Comparison of ENCODE assay signal across 8 mouse cellular contexts in the genomic region with DNA sequence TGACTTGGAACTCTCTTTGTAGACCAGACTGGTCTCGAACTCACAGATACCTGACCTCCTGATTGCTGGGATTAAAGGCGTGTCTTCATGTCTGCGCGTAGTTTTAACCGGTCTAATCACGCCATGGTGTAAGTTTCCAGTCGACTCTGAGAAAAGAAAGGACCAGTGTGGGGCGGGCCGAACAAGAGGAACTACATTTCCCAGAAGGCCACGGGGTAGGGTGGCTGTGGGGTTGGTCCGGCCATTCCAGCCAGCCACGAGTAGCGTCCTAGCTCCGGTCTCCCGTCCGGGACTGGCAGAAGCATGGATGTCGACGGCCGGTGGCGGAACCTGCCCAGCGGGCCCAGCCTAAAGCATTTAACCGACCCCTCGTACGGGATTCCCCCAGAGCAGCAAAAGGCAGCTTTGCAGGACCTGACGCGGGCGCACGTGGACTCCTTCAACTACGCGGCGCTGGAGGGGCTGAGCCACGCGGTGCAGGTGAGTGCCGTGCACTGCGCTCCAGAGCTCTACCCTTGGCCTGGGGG. TPM values are rescaled to one million over a fixed set of nuclear protein-coding genes. Genes with fewer than 3 reads are reported as not detected.
DNase-seq lines count a peak whose midpoint lies in the region; ATAC-seq and TF ChIP-seq lines count a peak whose summit lies in the region.

Polr1b (plus strand) TSS at position 212 of the 527 bp plus-strand sequence.

- H3K27ac ChIP-seq in forebrain, embryonic 16.5 days (ENCODE audit: low read length): 0 out of 2 replicates have a peak within 1 kb of the TSS, but pooled peaks have one; percentile 9
- H3K27ac ChIP-seq in layer of hippocampus, adult 2 months: peak within 1 kb of the TSS; percentile 69; the same call in 1 of the 2 replicates
- peak within 1 kb of the TSS; percentile 30; the same call in 1 of the 2 replicates for H3K27ac ChIP-seq in lung, embryonic 14.5 days (ENCODE audit: low read depth)
- no peak within 1 kb of the TSS for H3K27ac ChIP-seq in olfactory bulb, adult 2 months (ENCODE audit: insufficient read depth, low read depth, low read length)
- no peak within 1 kb of the TSS for H3K27ac ChIP-seq in thymus, adult 2 months (ENCODE audit: control insufficient read depth, insufficient read depth, low read length)

- intact Hi-C loops in heart, postnatal 36 days (cut with DNase I): loop anchor here (1.0 kb wide), 1 partner anchor 28 kb away; the partner anchor contains the start of gene Chchd5

- no peaks in the 10 kb centered on the region; the same call in 1 of the 2 replicates for H3K27me3 ChIP-seq in G1E (ENCODE audit: insufficient read depth, low read length)
- H3K27me3 ChIP-seq in forebrain, embryonic 16.5 days (replicated peaks; ENCODE audit: control insufficient read depth, insufficient read depth, low read length): no peaks in the 10 kb centered on the region
- no peaks in the 10 kb centered on the region for H3K27me3 ChIP-seq in lung, embryonic 14.5 days (ENCODE audit: insufficient read depth, low read length)
- H3K27me3 ChIP-seq in thymus, adult 2 months (ENCODE audit: control insufficient read depth, insufficient read depth, low read length): no peaks in the 10 kb centered on the region

- DNase-seq in G1E (ENCODE audit: low spot score): peak; percentile 97
- DNase-seq in cerebellum, adult 18-20 months: peak; percentile 91 to 96
- DNase-seq in heart, postnatal 36 days: peak; percentile 87 to 88
- DNase-seq in layer of hippocampus, adult 2 months (ENCODE audit: low spot score in 2 of 2): peak; percentile 91 to 95
- peak; percentile 96 for DNase-seq in lung, embryonic 14.5 days
- peak; percentile 87 for DNase-seq in thymus, adult 2 months

- TF ChIP-seq POLR2A in olfactory bulb, adult 2 months (IDR thresholded peaks at IDR 0.05; ENCODE audit: insufficient read depth, low read depth, low read length): peak; percentile 42; the same call in 1 of the 2 replicates
- no peak for TF ChIP-seq POLR2A in thymus, adult 2 months (IDR thresholded peaks at IDR 0.05; ENCODE audit: control insufficient read depth, extremely low read depth, insufficient read depth, low read length, poor library complexity)

- peaks cover 24% of the 10 kb centered on the region for H3K4me1 ChIP-seq in G1E (ENCODE audit: insufficient read depth, low read depth, low read length)
- peaks cover 9% of the 10 kb centered on the region for H3K4me1 ChIP-seq in forebrain, embryonic 16.5 days (replicated peaks; ENCODE audit: control insufficient read depth, insufficient read depth, low read length)
- no peaks in the 10 kb centered on the region for H3K4me1 ChIP-seq in lung, embryonic 14.5 days (ENCODE audit: insufficient read depth)
- H3K4me1 ChIP-seq in olfactory bulb, adult 2 months (ENCODE audit: control insufficient read depth, insufficient read depth, low read length): peaks cover 4% of the 10 kb centered on the region; the same call in 1 of the 2 replicates
- peaks cover 4% of the 10 kb centered on the region for H3K4me1 ChIP-seq in thymus, adult 2 months (replicated peaks; ENCODE audit: control insufficient read depth, insufficient read depth, low read length)

- H3K9me3 ChIP-seq in G1E (replicated peaks): no peaks in the 10 kb centered on the region
- no peaks in the 10 kb centered on the region for H3K9me3 ChIP-seq in forebrain, embryonic 16.5 days (ENCODE audit: control insufficient read depth, low read length)
- H3K9me3 ChIP-seq in lung, embryonic 14.5 days (ENCODE audit: low read depth, low read length): no peaks in the 10 kb centered on the region

- WGBS in forebrain, embryonic 16.5 days: under 1% methylated on average over 35 of the region's 35 CpGs
- WGBS in lung, embryonic 14.5 days: under 1% methylated on average over 35 of the region's 35 CpGs
- WGBS in olfactory bulb, adult 2 months: under 1% methylated on average over 35 of the region's 35 CpGs
- under 1% methylated on average over 35 of the region's 35 CpGs for WGBS in thymus, adult 2 months

- peaks cover 38% of the 10 kb centered on the region for H3K36me3 ChIP-seq in G1E (replicated peaks)
- H3K36me3 ChIP-seq in forebrain, embryonic 16.5 days (ENCODE audit: control insufficient read depth, insufficient read depth): peaks cover 9% of the 10 kb centered on the region
- peaks cover 32% of the 10 kb centered on the region for H3K36me3 ChIP-seq in lung, embryonic 14.5 days (ENCODE audit: insufficient read depth)
- 0 out of 2 replicates have a peak, but pooled peaks cover 3% of the 10 kb centered on the region for H3K36me3 ChIP-seq in thymus, adult 2 months (ENCODE audit: control insufficient read depth, insufficient read depth, low read length)

- H3K9ac ChIP-seq in forebrain, embryonic 16.5 days (replicated peaks; ENCODE audit: low read depth, low read length): peak within 1 kb of the TSS; percentile 72
- peak within 1 kb of the TSS; percentile 78 for H3K9ac ChIP-seq in lung, embryonic 14.5 days

- peak within 1 kb of the TSS; percentile 64 for H3K4me2 ChIP-seq in forebrain, embryonic 16.5 days (ENCODE audit: low read length)
- peak within 1 kb of the TSS; percentile 75 for H3K4me2 ChIP-seq in lung, embryonic 14.5 days

- H3K4me3 ChIP-seq in G1E (ENCODE audit: low read depth, low read length): peak within 1 kb of the TSS; percentile 94
- peak within 1 kb of the TSS; percentile 84 for H3K4me3 ChIP-seq in forebrain, embryonic 16.5 days (replicated peaks; ENCODE audit: low read length)
- peak within 1 kb of the TSS; percentile 66 for H3K4me3 ChIP-seq in layer of hippocampus, adult 2 months
- H3K4me3 ChIP-seq in lung, embryonic 14.5 days (ENCODE audit: low read depth, low read length): peak within 1 kb of the TSS; percentile 80
- peak within 1 kb of the TSS; percentile 91 for H3K4me3 ChIP-seq in olfactory bulb, adult 2 months (ENCODE audit: insufficient read depth, low read depth, low read length)
- peak within 1 kb of the TSS; percentile 98 for H3K4me3 ChIP-seq in thymus, adult 2 months (ENCODE audit: control insufficient read depth, insufficient read depth, low read length)

- peak; percentile 94 for ATAC-seq in G1E (ENCODE audit: extremely low read depth, insufficient number of reproducible peaks, low FRiP score, poor library complexity, severe bottlenecking)
- peak; percentile 99 for ATAC-seq in forebrain, embryonic 16.5 days
- ATAC-seq in lung, embryonic 14.5 days (ENCODE audit: insufficient read depth): peak; percentile 100

- no peak for TF ChIP-seq CTCF in G1E (IDR thresholded peaks at IDR 0.05; ENCODE audit: low read depth, low read length)
- TF ChIP-seq CTCF in layer of hippocampus, adult 2 months (conservative IDR thresholded peaks at IDR 0.05): no peak
- TF ChIP-seq CTCF in lung, embryonic 14.5 days (IDR thresholded peaks at IDR 0.05; ENCODE audit: low read depth): no peak
- no peak for TF ChIP-seq CTCF in olfactory bulb, adult 2 months (IDR thresholded peaks at IDR 0.05; ENCODE audit: insufficient read depth, low read depth, low read length)
- TF ChIP-seq CTCF in thymus, adult 2 months (IDR thresholded peaks at IDR 0.05; ENCODE audit: borderline replicate concordance, control insufficient read depth, extremely low read depth, insufficient read depth, low read length, poor library complexity): peak; percentile 50; the same call in 1 of the 2 replicates

RNA-seq across cellular contexts. Expression of gene Polr1b, which starts in this region (rescaled TPM):
- 29.3 and 40.5 TPM in 2 replicates for total RNA-seq in G1E (2014; fragmentation: Nextera tagmentation)
- total RNA-seq in G1E (2017): 40.0 and 42.6 TPM in 2 replicates
- polyA plus RNA-seq in G1E (2012): 22.5 and 25.3 TPM in 2 replicates
- 18.6 and 19.1 TPM in 2 replicates for polyA plus RNA-seq in forebrain, embryonic 16.5 days (2015; fragmentation: Nextera tagmentation; extraction: Ambion mirVana)
- total RNA-seq in heart, postnatal 36 days (2021): 10 to 100 TPM; 11.9 to 12.2 TPM
- total RNA-seq in layer of hippocampus, adult 2 months (2021): 10 to 100 TPM; 16.2 to 17.2 TPM
- polyA plus RNA-seq in lung, embryonic 14.5 days (2014; fragmentation: Nextera tagmentation; extraction: Ambion mirVana): 22.6 and 28.5 TPM in 2 replicates
- polyA plus RNA-seq in olfactory bulb, adult 2 months (2012; ENCODE audit: insufficient read depth, insufficient read length, low replicate concordance, missing spikeins): not detected in 2 replicates
- 24.2 and 28.0 TPM in 2 replicates for polyA plus RNA-seq in thymus, adult 2 months (2012; rRNA removed)

Comparison
In these comparisons a context has a peak if more than half of its experiments do, and no peak if none do; other contexts are left out.
1. RNA of gene Polr1b (polyA plus RNA-seq): 22.6 to 28.5 TPM in lung, embryonic 14.5 days, 24.2 to 28.0 TPM in thymus, adult 2 months, 22.5 to 25.3 TPM in G1E and 18.6 to 19.1 TPM in forebrain, embryonic 16.5 days; not detected in olfactory bulb, adult 2 months; every median in the first group is over 10 times any median in the second.
2. H3K27ac ChIP-seq: peak in forebrain, embryonic 16.5 days (single experiment), layer of hippocampus, adult 2 months (single experiment) and lung, embryonic 14.5 days (single experiment); none in olfactory bulb, adult 2 months (single experiment) and thymus, adult 2 months (single experiment).
3. Peak in every context shown above with its lines, with median percentiles within 50 percentile points of each other: ATAC-seq, DNase-seq and H3K4me3 ChIP-seq.